9 mouse cellular contexts compared by ENCODE assay signal in genomic region chr8:12947604-12948573, GRCm38 (mm10).
DNase-seq lines count a peak whose midpoint lies in the region; ATAC-seq and TF ChIP-seq lines count a peak whose summit lies in the region.
"Had no signal": no experiment of that assay in that cellular context is flagged by ENCODE, and none has a peak within 500 bp of the region (broad histone marks: within the 10 kb centered on the region; RNA-seq: fewer than 3 reads in every experiment).

No protein-coding gene starts in this region.

- H3K27me3 ChIP-seq in lung, postnatal 0 days (replicated peaks; ENCODE audit: insufficient read depth, low read length): no peaks in the 10 kb centered on the region
- H3K27me3 ChIP-seq in hindbrain, embryonic 15.5 days: no peaks in the 10 kb centered on the region
- no peaks in the 10 kb centered on the region for H3K27me3 ChIP-seq in midbrain, embryonic 14.5 days (ENCODE audit: control insufficient read depth, insufficient read depth, low read length)

- H3K9me3 ChIP-seq in lung, postnatal 0 days (ENCODE audit: low read length): no peaks in the 10 kb centered on the region
- H3K9me3 ChIP-seq in hindbrain, embryonic 15.5 days: no peaks in the 10 kb centered on the region
- H3K9me3 ChIP-seq in midbrain, embryonic 14.5 days (ENCODE audit: control insufficient read depth, low read length): no peaks in the 10 kb centered on the region

- no peak overlapping the region for H3K27ac ChIP-seq in lung, postnatal 0 days (ENCODE audit: low read length)
- H3K27ac ChIP-seq in hindbrain, embryonic 15.5 days (replicated peaks): peak overlapping the region; percentile 95
- peak overlapping the region; percentile 99 for H3K27ac ChIP-seq in midbrain, embryonic 14.5 days (replicated peaks; ENCODE audit: low read depth, low read length)

- TF ChIP-seq EP300 in lung, postnatal 0 days (IDR thresholded peaks at IDR 0.05): no peak

- H3K36me3 ChIP-seq in lung, postnatal 0 days (ENCODE audit: insufficient read depth, low read length): no peaks in the 10 kb centered on the region
- no peaks in the 10 kb centered on the region for H3K36me3 ChIP-seq in hindbrain, embryonic 15.5 days
- peaks cover 11% of the 10 kb centered on the region; the same call in 1 of the 2 replicates for H3K36me3 ChIP-seq in midbrain, embryonic 14.5 days (ENCODE audit: control insufficient read depth, insufficient read depth, low read length)

- H3K4me1 ChIP-seq in lung, postnatal 0 days (ENCODE audit: insufficient read depth, low read depth, low read length): no peaks in the 10 kb centered on the region
- H3K4me1 ChIP-seq in hindbrain, embryonic 15.5 days (replicated peaks): peaks cover 56% of the 10 kb centered on the region
- H3K4me1 ChIP-seq in midbrain, embryonic 14.5 days (ENCODE audit: control insufficient read depth, insufficient read depth, low read length): peaks cover 42% of the 10 kb centered on the region

- H3K4me3 ChIP-seq in lung, postnatal 0 days (ENCODE audit: low read depth, low read length): no peak overlapping the region
- peak overlapping the region; percentile 53 for H3K4me3 ChIP-seq in hindbrain, embryonic 15.5 days
- H3K4me3 ChIP-seq in midbrain, embryonic 14.5 days (replicated peaks; ENCODE audit: low read depth, low read length): peak overlapping the region; percentile 49
- H3K4me3 ChIP-seq: myocyte had no signal

- no peak for TF ChIP-seq CTCF in lung, postnatal 0 days (IDR thresholded peaks at IDR 0.05)

- ATAC-seq in lung, postnatal 0 days: peak; percentile 21; the same call in 1 of the 2 replicates
- peak; percentile 85 for ATAC-seq in hindbrain, embryonic 15.5 days (ENCODE audit: low FRiP score, low read depth)
- peak; percentile 84 for ATAC-seq in midbrain, embryonic 14.5 days (ENCODE audit: low FRiP score, low TSS enrichment)

- H3K4me2 ChIP-seq in lung, postnatal 0 days (replicated peaks; ENCODE audit: low read depth, low read length): 0 out of 2 replicates have a peak overlapping the region, but pooled peaks have one; percentile 14
- peak overlapping the region; percentile 89 for H3K4me2 ChIP-seq in hindbrain, embryonic 15.5 days
- H3K4me2 ChIP-seq in midbrain, embryonic 14.5 days (ENCODE audit: low read length): peak overlapping the region; percentile 95

- 24% methylated on average over 21 of the region's 21 CpGs for WGBS in lung, postnatal 0 days
- WGBS in hindbrain, embryonic 15.5 days: 3% methylated on average over 21 of the region's 21 CpGs
- WGBS in midbrain, embryonic 14.5 days: under 1% methylated on average over 21 of the region's 21 CpGs

- DNase-seq in adrenal gland, postnatal 10 days: peak; percentile 25
- no peak for DNase-seq in adrenal gland, adult 8-10 months
- DNase-seq in lung, postnatal 0 days (ENCODE audit: low spot score): no peak
- DNase-seq in lung, adult 18-20 months: no peak
- peak; percentile 89 for DNase-seq in midbrain, embryonic 14.5 days
- DNase-seq in frontal cortex, postnatal 14 days (ENCODE audit: low spot score in 2 of 2): no peak
- DNase-seq in urinary bladder, postnatal 36 days (ENCODE audit: low spot score in 2 of 2): no peak

- H3K9ac ChIP-seq in lung, postnatal 0 days (replicated peaks; ENCODE audit: low read depth): no peak overlapping the region
- peak overlapping the region; percentile 80 for H3K9ac ChIP-seq in hindbrain, embryonic 15.5 days
- peak overlapping the region; percentile 88 for H3K9ac ChIP-seq in midbrain, embryonic 14.5 days (replicated peaks; ENCODE audit: low read length)

Comparison
In these comparisons a context has a peak if more than half of its experiments do, and no peak if none do; other contexts are left out.
1. DNase-seq: peak in adrenal gland, postnatal 10 days (single experiment) and midbrain, embryonic 14.5 days (single experiment); none in adrenal gland, adult 8-10 months (single experiment), lung, postnatal 0 days (single experiment), lung, adult 18-20 months (0 of 2), frontal cortex, postnatal 14 days (0 of 2) and urinary bladder, postnatal 36 days (0 of 2).
2. ATAC-seq: peak in every context shown above with its lines; median percentile 85 in hindbrain, embryonic 15.5 days; 84 in midbrain, embryonic 14.5 days; 21 in lung, postnatal 0 days.
3. H3K4me2 ChIP-seq: peak in every context shown above with its lines; median percentile 95 in midbrain, embryonic 14.5 days; 89 in hindbrain, embryonic 15.5 days; 14 in lung, postnatal 0 days.